Mouse (Mus musculus): Measurements from ENCODE around the gene Bptf. TPM values are rescaled to one million over a fixed set of nuclear protein-coding genes. Genes with fewer than 3 reads are reported as not detected.
"Not testable (repeated sequence)": the region's sequence is repeated elsewhere in the genome, so short reads cannot be mapped to it uniquely, and the experiment has no call there.

Bptf gene
- polyA plus RNA-seq, 1 experiment from 2014 or later: 28.9 TPM

DNA sequence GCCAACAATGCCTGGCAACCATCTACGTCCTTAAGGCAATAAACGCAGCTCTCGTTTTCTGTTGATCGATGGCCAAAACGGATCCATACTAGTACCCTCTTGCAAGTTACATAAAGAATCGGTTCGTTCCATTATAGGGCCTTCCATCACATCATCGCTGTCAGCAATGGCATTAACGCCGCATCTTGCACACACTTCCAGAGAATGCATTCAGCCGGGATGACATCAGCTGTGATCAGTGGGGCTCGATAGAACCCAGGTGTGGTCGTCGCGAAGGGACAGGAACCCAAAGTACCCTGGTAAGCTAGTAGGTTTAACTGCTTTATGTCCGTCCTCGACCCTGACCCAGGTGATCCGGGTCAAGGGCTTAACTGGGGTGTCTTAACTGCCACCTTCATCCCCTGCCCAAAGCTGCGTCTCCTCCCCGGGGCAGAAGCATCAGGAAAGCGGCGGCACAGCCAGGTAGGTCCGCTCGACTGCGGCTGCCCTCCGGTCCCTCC, 133.2 kb downstream of the Bptf start:
- H3K27ac ChIP-seq (ENCODE audit: low read length): peak overlapping the region; percentile 82
- WGBS: under 1% methylated on average over 26 of the region's 26 CpGs
- H3K4me1 ChIP-seq (ENCODE audit: control insufficient read depth, insufficient read depth, low read length): peaks cover 12% of the 10 kb centered on the region
- peak; percentile 54 for ATAC-seq
- H3K4me3 ChIP-seq (ENCODE audit: low read depth, low read length): peak overlapping the region; percentile 98
- peaks cover 9% of the 10 kb centered on the region; the same call in 1 of the 2 replicates for H3K36me3 ChIP-seq (ENCODE audit: control insufficient read depth, insufficient read depth, low read length)
- peak overlapping the region; percentile 75 for H3K4me2 ChIP-seq (ENCODE audit: low read length)
- no peaks in the 10 kb centered on the region for H3K9me3 ChIP-seq (replicated peaks; ENCODE audit: control insufficient read depth, low read length, poor library complexity, severe bottlenecking)
- peak overlapping the region; percentile 88 for H3K9ac ChIP-seq (ENCODE audit: low read depth, low read length)
- H3K27me3 ChIP-seq (ENCODE audit: control insufficient read depth, insufficient read depth, low read depth, low read length): no peaks in the 10 kb centered on the region

DNA sequence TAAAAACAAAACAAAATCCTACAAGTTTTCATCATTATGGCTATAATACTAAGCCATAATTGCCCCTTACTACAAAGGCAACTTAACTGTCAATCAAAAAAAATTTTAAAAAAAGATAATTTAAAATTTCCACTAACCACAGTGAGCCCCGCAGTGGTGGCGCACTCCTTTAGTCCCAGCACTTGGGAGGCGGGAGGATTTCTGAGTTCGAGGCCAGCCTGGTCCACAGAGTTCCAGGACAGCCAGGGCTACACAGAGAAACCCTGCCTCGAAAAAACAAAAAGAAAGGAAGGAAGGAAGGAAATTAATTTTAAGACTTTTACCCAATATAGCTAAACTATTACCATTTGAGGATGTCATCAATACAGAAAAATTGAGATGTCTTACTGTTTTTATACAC, 134.0 kb downstream of the Bptf start:
- Histone ChIP-seq H3K9me3 (replicated peaks; ENCODE audit: control insufficient read depth, low read length, poor library complexity, severe bottlenecking) (no peaks in the 10 kb centered on the region), H3K27ac (ENCODE audit: low read length) (no peak overlapping the region), H3K9ac (ENCODE audit: low read depth, low read length) (peak overlapping the region; percentile 88)

DNA sequence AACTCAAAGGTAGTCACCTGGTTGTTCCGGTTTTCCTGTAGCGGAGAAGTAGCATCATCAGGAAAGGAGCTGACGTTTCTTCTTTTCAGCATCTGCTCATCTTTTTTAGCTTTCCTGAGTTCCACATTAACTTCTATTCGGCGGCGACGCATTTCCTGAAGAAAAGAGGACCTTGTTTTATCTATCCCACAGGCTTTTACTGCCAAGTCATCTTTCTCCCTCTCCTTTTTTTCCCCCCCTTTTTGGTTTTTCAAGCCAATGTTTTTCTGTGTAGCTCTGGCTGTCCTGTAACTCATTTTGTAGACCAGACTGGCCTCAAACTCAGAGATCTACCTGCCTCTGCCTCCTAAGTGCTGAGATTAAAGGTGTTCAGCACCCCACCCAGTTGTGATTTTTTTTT, 135.4 kb downstream of the Bptf start:
- H3K9me3 ChIP-seq (replicated peaks; ENCODE audit: control insufficient read depth, low read length, poor library complexity, severe bottlenecking); ATAC-seq; H3K4me3 ChIP-seq (ENCODE audit: low read depth, low read length); H3K9ac ChIP-seq (ENCODE audit: low read depth, low read length); H3K4me2 ChIP-seq (ENCODE audit: low read length); H3K27ac ChIP-seq (ENCODE audit: low read length); H3K27me3 ChIP-seq (ENCODE audit: control insufficient read depth, insufficient read depth, low read depth, low read length): not testable (repeated sequence)
- Histone ChIP-seq H3K36me3 (ENCODE audit: control insufficient read depth, insufficient read depth, low read length) (peaks cover 10% of the 10 kb centered on the region; the same call in 1 of the 2 replicates), H3K4me1 (ENCODE audit: control insufficient read depth, insufficient read depth, low read length) (peaks cover 12% of the 10 kb centered on the region)
- WGBS: 98% methylated on average over 7 of the region's 7 CpGs

More for the DNA sequence above, 134.0 kb downstream of the Bptf start:
- peaks cover 9% of the 10 kb centered on the region; the same call in 1 of the 2 replicates for H3K36me3 ChIP-seq (ENCODE audit: control insufficient read depth, insufficient read depth, low read length)
- no peak for ATAC-seq
- H3K27me3 ChIP-seq (ENCODE audit: control insufficient read depth, insufficient read depth, low read depth, low read length): no peaks in the 10 kb centered on the region
- 13% methylated on average over 5 of the region's 5 CpGs for WGBS
- peaks cover 12% of the 10 kb centered on the region for H3K4me1 ChIP-seq (ENCODE audit: control insufficient read depth, insufficient read depth, low read length)
- H3K4me2 ChIP-seq (ENCODE audit: low read length): peak overlapping the region; percentile 75
- H3K4me3 ChIP-seq (ENCODE audit: low read depth, low read length): peak overlapping the region; percentile 98

DNA sequence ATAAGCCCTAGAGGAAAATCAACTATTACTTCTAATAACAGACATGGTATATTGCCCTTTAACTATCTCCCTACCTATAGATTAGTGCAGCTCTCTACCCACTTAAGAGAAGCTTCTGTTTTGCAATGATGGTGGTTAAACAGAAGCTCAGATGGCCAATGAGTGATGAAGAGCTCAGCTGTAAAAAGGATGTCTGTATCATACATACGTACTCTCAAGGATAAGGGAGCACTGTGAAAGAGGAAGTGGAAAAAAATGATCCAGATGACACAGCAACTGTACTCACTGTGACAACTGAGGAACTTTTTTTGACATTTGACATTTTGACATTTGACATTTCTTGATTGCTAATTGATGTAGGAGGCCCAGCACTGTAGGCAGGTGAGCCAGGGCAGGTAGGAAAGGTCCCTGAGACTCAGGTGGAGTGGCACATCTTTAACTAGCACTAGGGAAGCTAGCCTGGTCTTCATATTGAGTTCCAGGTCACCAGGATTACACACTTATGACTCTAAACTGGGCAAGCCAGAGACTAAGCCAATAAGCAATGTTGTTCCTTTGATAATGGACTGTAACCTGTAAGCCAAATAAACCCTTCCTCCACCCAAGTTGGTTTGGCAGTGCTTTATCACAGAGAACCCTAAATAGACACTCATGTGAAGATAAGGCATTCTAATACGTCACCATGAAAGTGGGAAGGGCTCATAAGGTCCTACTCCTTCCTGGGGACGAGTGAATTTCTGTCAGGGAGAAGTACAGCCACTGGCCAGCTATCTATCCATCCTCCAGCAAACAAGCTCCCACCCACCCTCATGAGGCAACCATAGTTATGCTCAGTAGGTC, 137.5 kb downstream of the Bptf start:
- no peaks in the 10 kb centered on the region for H3K27me3 ChIP-seq (ENCODE audit: control insufficient read depth, insufficient read depth, low read depth, low read length)
- no peak overlapping the region for H3K27ac ChIP-seq (ENCODE audit: low read length)
- H3K9ac ChIP-seq (ENCODE audit: low read depth, low read length): no peak overlapping the region
- H3K4me2 ChIP-seq (ENCODE audit: low read length): no peak overlapping the region
- H3K4me3 ChIP-seq (ENCODE audit: low read depth, low read length): no peak overlapping the region
- H3K4me1 ChIP-seq (ENCODE audit: control insufficient read depth, insufficient read depth, low read length): peaks cover 12% of the 10 kb centered on the region
- WGBS: 90% methylated on average over 3 of the region's 3 CpGs
- peaks cover 23% of the 10 kb centered on the region for H3K36me3 ChIP-seq (ENCODE audit: control insufficient read depth, insufficient read depth, low read length)
- no peaks in the 10 kb centered on the region for H3K9me3 ChIP-seq (replicated peaks; ENCODE audit: control insufficient read depth, low read length, poor library complexity, severe bottlenecking)
- ATAC-seq: no peak

DNA sequence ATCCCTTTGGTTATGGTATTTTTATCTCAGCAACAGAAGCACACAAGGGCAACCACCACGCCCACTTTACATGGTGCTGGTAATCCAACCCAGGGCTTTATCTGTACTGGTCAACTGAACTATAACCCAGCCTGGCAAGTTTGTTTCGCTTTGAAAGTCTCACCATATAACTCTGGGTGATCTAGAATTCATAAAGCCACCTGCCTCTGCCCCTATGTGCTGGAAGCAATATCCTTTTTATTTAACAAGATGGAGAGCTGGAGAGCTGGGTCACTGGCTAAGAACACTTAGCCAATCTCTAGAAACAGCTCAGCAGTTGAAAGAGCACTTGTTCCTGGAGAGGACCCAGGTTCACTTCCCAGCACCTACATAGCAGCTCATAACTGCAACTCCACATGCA, 144.5 kb downstream of the Bptf start:
- WGBS: 86% methylated on average over 2 of the region's 2 CpGs
- ATAC-seq: no peak
- H3K4me2 ChIP-seq (ENCODE audit: low read length): no peak overlapping the region
- H3K27ac ChIP-seq (ENCODE audit: low read length): no peak overlapping the region
- H3K9ac ChIP-seq (ENCODE audit: low read depth, low read length): no peak overlapping the region
- no peak overlapping the region for H3K4me3 ChIP-seq (ENCODE audit: low read depth, low read length)
- no peaks in the 10 kb centered on the region for H3K4me1 ChIP-seq (ENCODE audit: control insufficient read depth, insufficient read depth, low read length)
- H3K9me3 ChIP-seq (replicated peaks; ENCODE audit: control insufficient read depth, low read length, poor library complexity, severe bottlenecking): no peaks in the 10 kb centered on the region
- peaks cover 16% of the 10 kb centered on the region for H3K36me3 ChIP-seq (ENCODE audit: control insufficient read depth, insufficient read depth, low read length)
- no peaks in the 10 kb centered on the region for H3K27me3 ChIP-seq (ENCODE audit: control insufficient read depth, insufficient read depth, low read depth, low read length)

DNA sequence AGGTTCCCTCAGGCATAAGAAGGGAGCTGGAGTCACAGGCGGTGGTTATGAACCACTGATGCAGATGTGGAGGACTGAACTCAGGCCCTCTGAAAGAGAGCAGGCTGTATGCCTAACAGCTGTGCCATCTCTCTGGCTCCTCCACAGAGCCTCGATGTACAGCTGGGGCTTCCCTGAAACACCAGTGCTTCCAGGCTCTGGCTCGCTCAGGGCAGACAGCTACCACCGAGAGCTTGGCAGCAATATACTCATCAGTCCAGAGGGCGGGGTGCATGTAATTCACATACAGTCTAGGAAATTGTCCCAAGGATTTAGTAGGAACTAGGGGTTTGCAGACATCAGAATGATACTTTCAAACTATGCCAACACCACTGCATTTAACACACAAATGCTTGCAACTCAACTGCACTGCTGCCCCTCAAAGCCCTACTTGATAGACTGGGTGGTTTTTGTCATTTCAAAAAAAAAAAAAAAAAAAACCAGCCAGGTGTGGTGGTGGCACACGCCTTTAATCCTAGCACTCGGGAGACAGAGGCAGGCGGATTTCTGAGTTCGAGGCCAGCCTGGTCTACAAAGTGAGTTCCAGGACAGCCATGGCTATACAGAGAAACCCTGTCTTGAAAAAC, 145.8 kb downstream of the Bptf start:
- ATAC-seq; H3K4me3 ChIP-seq (ENCODE audit: low read depth, low read length); H3K4me2 ChIP-seq (ENCODE audit: low read length); H3K27ac ChIP-seq (ENCODE audit: low read length); H3K27me3 ChIP-seq (ENCODE audit: control insufficient read depth, insufficient read depth, low read depth, low read length); H3K4me1 ChIP-seq (ENCODE audit: control insufficient read depth, insufficient read depth, low read length); H3K9ac ChIP-seq (ENCODE audit: low read depth, low read length); H3K9me3 ChIP-seq (replicated peaks; ENCODE audit: control insufficient read depth, low read length, poor library complexity, severe bottlenecking): not testable (repeated sequence)
- WGBS: 86% methylated on average over 9 of the region's 9 CpGs
- peaks cover 14% of the 10 kb centered on the region for H3K36me3 ChIP-seq (ENCODE audit: control insufficient read depth, insufficient read depth, low read length)

Other genes with a start within 250 kb of the Bptf start
- 11.3 and 12.1 TPM in 2 replicates for gene Smurf2, start 211.4 kb downstream of the Bptf start, polyA plus RNA-seq (2015; fragmentation: Nextera tagmentation; extraction: Ambion mirVana)
- gene Kpna2, start 132.6 kb downstream of the Bptf start, polyA plus RNA-seq (2015; fragmentation: Nextera tagmentation; extraction: Ambion mirVana): 137 and 153 TPM in 2 replicates
- gene 1810010H24Rik, start 106.4 kb downstream of the Bptf start, polyA plus RNA-seq (2015; fragmentation: Nextera tagmentation; extraction: Ambion mirVana): 5.8 and 6.8 TPM in 2 replicates
- gene Nol11, start 57.3 kb upstream of the Bptf start, polyA plus RNA-seq (2015; fragmentation: Nextera tagmentation; extraction: Ambion mirVana): 50.8 and 52.1 TPM in 2 replicates